Mouse (Mus musculus) spleen, adult 2 months (tissue): Measurements from ENCODE around the gene Gm8362. TPM values are rescaled to one million over a fixed set of nuclear protein-coding genes. Genes with fewer than 3 reads are reported as not detected.
"Not testable (repeated sequence)": the region's sequence is repeated elsewhere in the genome, so short reads cannot be mapped to it uniquely, and the experiment has no call there.

Experiments used
- DNase-seq, 2 experiments: peaks; one replicate each; pipeline versions ENCODE4 v3.0.0 to v3.0.0-alpha.2; 2012 to 2021; ENCODE audit warnings: low spot score in 2 of 2, low read depth in 1 of 2
- H3K27ac ChIP-seq: fragments of 200-500 bp; 2 replicates; pipeline ENCODE4 v1.5.1; 2012; ENCODE audit warnings: low read length, inconsistent platforms; ENCODE audit not compliant: insufficient read depth
- H3K27me3 ChIP-seq: fragments of 200-500 bp; 2 replicates; pipeline ENCODE4 v1.6.1; 2012; ENCODE audit warnings: mild to moderate bottlenecking, moderate library complexity, low read length, inconsistent platforms; ENCODE audit not compliant: control insufficient read depth, insufficient read depth
- H3K36me3 ChIP-seq: fragments of 200-500 bp; 2 replicates; pipeline ENCODE4 v1.6.1; 2012; ENCODE audit warnings: mild to moderate bottlenecking, low read length, inconsistent platforms; ENCODE audit not compliant: control insufficient read depth, insufficient read depth
- H3K4me1 ChIP-seq: fragments of 200-500 bp; 2 replicates; pipeline ENCODE4 v1.6.1; 2011; ENCODE audit warnings: inconsistent platforms; ENCODE audit not compliant: control insufficient read depth, insufficient read depth, insufficient read length
- H3K4me3 ChIP-seq: fragments of 200-500 bp; 2 replicates; pipeline ENCODE4 v1.5.1; 2011; ENCODE audit warnings: mild to moderate bottlenecking, inconsistent platforms; ENCODE audit not compliant: insufficient read depth, insufficient read length; ENCODE audit errors: extremely low read depth
- WGBS: fragments of 180-500 bp; shearing (Covaris S2); methylation state at CpG from one replicate; pipeline ENCODE4 v1.1.7; 2018; 5-methylcytosine and 5-hydroxymethylcytosine counted together
- polyA plus RNA-seq: library from polyadenylated mRNA; depleted of rRNA; stranded (reverse); fragments of >200 nt; gene quantifications from 2 replicates; pipeline ENCODE4 v1.2.3, GENCODE M21; 2012; rRNA removed

The Gm8362 gene
- not detected in 2 replicates for polyA plus RNA-seq

GRCm38 (mm10) chr14:6774311-6774710 is at the start of gene Gm8362:
Gene Gm8362, minus strand, starts transcription at chr14:6774411.
- not testable (repeated sequence) for H3K27ac ChIP-seq, DNase-seq, H3K36me3 ChIP-seq, H3K27me3 ChIP-seq, H3K4me1 ChIP-seq, H3K4me3 ChIP-seq
- WGBS = 67% methylated on average over 1 of the region's 1 CpGs

DNA sequence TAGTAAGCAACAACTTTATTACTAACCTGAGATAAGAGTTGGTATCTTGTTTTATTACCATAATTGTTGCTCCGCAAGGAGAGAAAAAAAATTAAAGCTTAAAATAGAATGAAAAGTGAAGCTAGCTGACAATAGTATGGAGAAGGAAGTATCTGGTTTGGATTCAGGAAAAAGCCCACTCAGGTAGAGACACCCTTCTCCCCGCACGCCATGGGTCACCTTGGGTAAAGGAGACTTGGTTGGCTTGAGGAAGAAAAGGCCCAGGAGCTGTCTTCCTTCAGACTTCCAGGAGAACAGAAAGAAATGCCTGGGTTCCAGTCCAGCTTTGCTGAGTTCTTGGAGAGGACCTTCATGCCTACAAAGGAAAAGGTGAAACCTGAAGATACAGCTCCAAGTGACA is 49.1 kb upstream of the Gm8362 start:
- 83% methylated on average over 3 of the region's 3 CpGs for WGBS
- DNase-seq, H3K27me3 ChIP-seq, H3K27ac ChIP-seq, H3K4me1 ChIP-seq, H3K4me3 ChIP-seq, H3K36me3 ChIP-seq: not testable (repeated sequence)

DNA sequence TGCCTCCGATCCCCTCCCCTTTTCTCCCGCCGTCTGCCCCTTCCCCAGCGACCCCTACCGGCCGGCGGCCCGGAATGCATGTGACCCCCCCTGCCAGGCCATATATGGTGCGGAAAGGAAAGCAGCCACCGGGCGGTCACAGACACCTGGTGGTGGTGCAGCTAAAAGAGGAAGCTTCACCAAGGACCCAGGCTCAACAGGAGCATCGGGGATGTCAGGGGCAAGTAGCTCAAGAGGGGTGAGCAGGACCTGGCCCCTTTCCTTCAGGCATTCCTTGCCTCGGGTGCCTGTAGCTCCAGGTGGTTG is 17.0 kb downstream of the Gm8362 start:
- not testable (repeated sequence) for H3K36me3 ChIP-seq, H3K27me3 ChIP-seq, H3K27ac ChIP-seq, H3K4me1 ChIP-seq
- WGBS = 3% methylated on average over 4 of the region's 13 CpGs
- H3K4me3 ChIP-seq = peak overlapping the region; percentile 18; the same call in 1 of the 2 replicates
- DNase-seq = peak in 1 of 2 experiments; percentile 2

DNA sequence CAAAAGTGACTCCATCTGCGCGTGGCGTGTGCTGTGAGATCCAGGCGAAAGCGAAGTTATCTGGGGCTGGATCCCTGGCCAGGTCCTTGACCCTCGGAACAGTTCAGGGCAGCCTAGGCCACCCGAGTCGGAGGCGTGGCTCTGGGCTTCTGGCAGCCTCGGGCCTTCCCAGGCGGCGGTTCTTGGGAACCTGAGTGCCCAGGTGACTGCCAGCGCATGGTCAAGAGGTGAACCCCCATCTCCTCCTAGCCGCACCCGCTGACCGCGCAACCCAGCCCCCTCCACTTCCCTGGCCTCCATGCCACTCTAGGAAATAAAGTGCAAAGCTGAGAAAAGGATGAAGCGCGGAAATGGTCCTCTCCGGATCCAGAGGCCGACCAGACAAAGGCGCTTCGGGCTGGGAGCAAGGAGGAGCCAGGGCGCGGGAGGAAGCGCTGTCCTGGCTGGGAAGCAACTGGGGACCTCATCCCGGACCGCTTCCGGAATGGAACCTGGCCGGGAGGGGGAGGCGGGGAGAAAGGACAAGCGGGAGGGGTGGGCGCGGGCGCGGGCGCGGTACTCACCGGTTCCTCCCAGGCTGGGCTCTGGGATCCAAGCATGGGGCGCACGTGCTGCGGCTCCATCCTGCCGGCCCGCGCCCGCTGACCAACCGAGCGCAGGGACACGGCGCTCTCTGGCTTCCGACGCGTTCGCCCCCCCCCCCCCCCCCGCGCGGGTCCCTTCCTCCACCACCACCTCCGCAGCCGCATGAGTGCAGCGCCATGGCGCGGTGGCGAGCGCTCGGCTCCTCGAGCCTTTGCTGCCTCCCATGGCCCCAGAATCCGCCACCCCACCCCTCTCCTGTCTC is 17.6 kb downstream of the Gm8362 start:
- under 1% methylated on average over 25 of the region's 67 CpGs for WGBS
- H3K4me3 ChIP-seq = peak overlapping the region; percentile 27; the same call in 1 of the 2 replicates
- H3K27me3 ChIP-seq, H3K36me3 ChIP-seq, H3K27ac ChIP-seq, H3K4me1 ChIP-seq, DNase-seq: not testable (repeated sequence)

GRCm38 (mm10) chr14:6742232-6742631 is 32.0 kb downstream of the Gm8362 start, which contains the start of gene Gm3636:
Gene Gm3636, minus strand, starts transcription at chr14:6742332.
- not testable (repeated sequence) for H3K27me3 ChIP-seq, H3K4me3 ChIP-seq, H3K36me3 ChIP-seq, H3K27ac ChIP-seq, H3K4me1 ChIP-seq, DNase-seq
- WGBS = no CpG with 5 or more reads among the region's 2 CpGs

DNA sequence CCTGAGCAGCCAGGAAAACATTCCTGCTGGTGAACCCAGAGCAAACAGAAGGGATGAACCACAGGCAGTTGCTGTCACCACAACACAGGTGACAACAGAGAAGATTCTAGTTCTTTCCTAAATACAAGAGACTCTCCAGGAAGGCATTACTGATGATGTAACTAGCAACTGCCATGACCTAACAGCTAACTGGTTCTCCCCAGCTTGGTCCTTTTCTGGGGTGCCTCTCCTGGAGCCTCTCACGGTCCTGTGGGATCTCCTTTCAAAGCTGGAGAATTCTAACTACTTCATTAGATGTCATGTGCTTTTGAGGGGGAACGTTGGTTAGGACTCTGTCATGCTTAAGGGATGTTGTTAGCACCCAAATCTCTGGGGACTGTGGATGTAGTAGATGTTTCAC is 54.1 kb downstream of the Gm8362 start, which contains the start of gene Gm8050:
Gene Gm8050, minus strand, starts transcription at position 101 of the 400 bp plus-strand sequence.
- H3K36me3 ChIP-seq, H3K4me1 ChIP-seq, H3K27ac ChIP-seq, DNase-seq, H3K27me3 ChIP-seq, H3K4me3 ChIP-seq: not testable (repeated sequence)
- 63% methylated on average over 1 of the region's 2 CpGs for WGBS

Other genes with a start within 250 kb of the Gm8362 start
- gene Gm8356, start 237.1 kb downstream of the Gm8362 start, polyA plus RNA-seq = not detected in 2 replicates
- 0.11 TPM in 1 of 2 replicates, not detected in the other for gene Gm3629, start 183.8 kb downstream of the Gm8362 start, polyA plus RNA-seq
- gene Gm3460, start 152.0 kb downstream of the Gm8362 start, polyA plus RNA-seq = not detected in 2 replicates
- not detected in 2 replicates for gene Gm10251, start 90.2 kb downstream of the Gm8362 start, polyA plus RNA-seq
- not detected in 2 replicates for gene Gm8050, start 54.2 kb downstream of the Gm8362 start, polyA plus RNA-seq
- 0.23 and 0.41 TPM in 2 replicates for gene Gm3636, start 32.1 kb downstream of the Gm8362 start, polyA plus RNA-seq
- not detected in 2 replicates for gene Gm3642, start 65.9 kb upstream of the Gm8362 start, polyA plus RNA-seq
- not detected in 2 replicates for gene Gm3667, start 115.6 kb upstream of the Gm8362 start, polyA plus RNA-seq
- not detected in 2 replicates for gene Gm6356, start 199.4 kb upstream of the Gm8362 start, polyA plus RNA-seq